Mouse (Mus musculus) myocyte (in vitro differentiated cells): ENCODE results near the gene Ralgapa2.

Source experiments
- CEBPB ChIP-seq: IDR thresholded peaks from 2 replicates; pipeline ENCODE4 v1.6.1; 2011; ENCODE audit warnings: mild to moderate bottlenecking, moderate library complexity; ENCODE audit not compliant: poor library complexity, insufficient read depth, severe bottlenecking
- E2F4 ChIP-seq: IDR thresholded peaks from one replicate; pipeline ENCODE4 v1.6.1; 2011; ENCODE audit warnings: mild to moderate bottlenecking, control low read depth, moderate library complexity; ENCODE audit not compliant: insufficient read depth
- MAX ChIP-seq: IDR thresholded peaks from one replicate; pipeline ENCODE4 v1.6.1; 2011; ENCODE audit warnings: low read depth, mild to moderate bottlenecking, control low read depth
- MYOD1 ChIP-seq, 3 experiments: IDR thresholded peaks; one replicate each; pipeline ENCODE4 v1.6.1; 2011; ENCODE audit warnings: control low read depth in 2 of 3, low read depth in 2 of 3, mild to moderate bottlenecking in 2 of 3, moderate library complexity in 1 of 3; ENCODE audit not compliant: insufficient read length in 2 of 3, control insufficient read depth in 1 of 3
- MYOG ChIP-seq, 3 experiments: IDR thresholded peaks; one replicate each; pipeline ENCODE4 v1.6.1; 2011; ENCODE audit warnings: control low read depth in 2 of 3, low read depth in 2 of 3, mild to moderate bottlenecking in 2 of 3; ENCODE audit not compliant: insufficient read length in 2 of 3, control insufficient read depth in 1 of 3, insufficient read depth in 1 of 3
- POLR2A ChIP-seq: IDR thresholded peaks from one replicate; pipeline ENCODE4 v1.6.1; 2011; ENCODE audit warnings: low read depth, mild to moderate bottlenecking, control low read depth, moderate library complexity; ENCODE audit not compliant: insufficient read length
- POLR2AphosphoS2 ChIP-seq: IDR thresholded peaks from one replicate; pipeline ENCODE4 v1.6.1; 2011; ENCODE audit warnings: low read depth, control low read depth; ENCODE audit not compliant: insufficient read length
- SRF ChIP-seq: IDR thresholded peaks from one replicate; pipeline ENCODE4 v1.6.1; 2011; ENCODE audit warnings: low read depth; ENCODE audit not compliant: control insufficient read depth, insufficient read length
- TCF12 ChIP-seq: IDR thresholded peaks from one replicate; pipeline ENCODE4 v1.6.1; 2011; ENCODE audit warnings: mild to moderate bottlenecking, control low read depth; ENCODE audit not compliant: poor library complexity, insufficient read depth, severe bottlenecking
- TCF3 ChIP-seq: IDR thresholded peaks from one replicate; pipeline ENCODE4 v1.6.1; 2011; ENCODE audit warnings: low read depth, control low read depth; ENCODE audit not compliant: insufficient read length
- USF1 ChIP-seq: IDR thresholded peaks from one replicate; pipeline ENCODE4 v1.6.1; 2011; ENCODE audit warnings: low read depth, mild to moderate bottlenecking, control low read depth, moderate library complexity

DNA sequence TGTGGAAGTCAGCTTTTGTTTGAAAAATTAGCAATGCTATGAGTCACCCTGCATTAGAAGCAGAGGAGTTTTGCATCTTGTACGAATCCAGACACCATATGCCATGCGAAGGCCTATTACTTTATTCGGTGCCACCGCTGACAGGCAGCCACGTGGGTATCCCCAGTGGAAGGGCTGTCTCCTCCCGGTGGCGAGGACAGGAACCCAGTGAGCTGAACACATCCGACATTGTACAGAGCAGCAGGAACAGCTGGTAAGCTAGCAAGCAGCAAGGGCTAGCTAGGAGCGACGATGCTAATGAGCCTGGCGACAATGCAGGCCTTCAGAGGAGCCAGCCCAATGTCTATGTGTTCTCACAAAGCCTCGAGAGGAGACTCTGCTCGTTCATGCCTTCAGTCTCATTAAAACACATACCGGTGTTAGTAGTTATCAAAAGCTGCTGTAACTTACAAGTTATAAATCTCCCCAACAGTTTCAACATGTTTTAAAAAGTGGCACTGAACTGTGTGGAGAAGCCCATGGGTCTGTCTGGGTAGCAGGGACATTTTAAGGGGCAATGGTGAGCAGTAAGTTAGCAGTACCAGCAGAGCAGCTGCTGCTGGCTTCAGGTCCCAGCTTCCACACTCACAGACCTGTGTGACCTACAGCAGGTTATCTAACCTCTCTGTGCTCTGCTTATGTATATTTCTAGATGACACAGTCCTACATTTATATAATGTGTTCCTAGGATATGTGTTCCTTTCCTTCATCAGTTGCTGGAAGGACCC lies 221.1 kb downstream of the Ralgapa2 start:
- TF ChIP-seq POLR2A (no peak), POLR2AphosphoS2 (no peak), TCF3 (no peak), E2F4 (no peak), CEBPB (no peak), MYOG (IDR thresholded peaks at IDR 0.05; ENCODE audit: control insufficient read depth in 1 of 3, insufficient read depth in 1 of 3, insufficient read length in 2 of 3, low read depth in 2 of 3) (no peak), USF1 (no peak), MAX (no peak), MYOD1 (IDR thresholded peaks at IDR 0.05; ENCODE audit: control insufficient read depth in 1 of 3, insufficient read length in 2 of 3, low read depth in 2 of 3) (no peak), SRF (no peak), TCF12 (no peak)
